Mouse (Mus musculus) right cerebral cortex, postnatal 4 days (tissue): ENCODE results near the gene Dhcr24.

ENCODE experiments used
- DNase-seq: peaks from one replicate; pipeline ENCODE4 v3.0.0-alpha.2; 2022

Dhcr24 gene

GRCm38 (mm10) chr4:106613105-106613504 is 52.3 kb downstream of the Dhcr24 start:
- DNase-seq = no peak

DNA sequence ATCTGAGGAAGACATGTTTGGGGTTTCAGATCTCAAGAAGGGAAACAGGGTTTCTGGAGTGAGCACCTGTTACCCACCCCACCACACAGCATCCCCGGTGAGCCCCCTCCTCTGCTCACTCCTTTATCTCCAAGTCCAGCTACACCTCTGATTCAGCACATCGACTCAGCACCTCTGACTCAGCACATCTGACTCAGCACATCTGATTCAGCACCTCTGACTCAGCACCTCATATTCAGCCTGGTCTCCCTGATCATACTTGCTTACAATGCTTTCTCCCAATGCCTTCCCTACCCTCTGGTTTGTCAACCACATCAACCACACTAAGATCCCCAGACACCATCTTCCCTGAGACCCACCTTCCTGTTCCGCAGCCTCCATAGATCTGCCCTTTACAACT is 52.7 kb downstream of the Dhcr24 start:
- no peak for DNase-seq

DNA sequence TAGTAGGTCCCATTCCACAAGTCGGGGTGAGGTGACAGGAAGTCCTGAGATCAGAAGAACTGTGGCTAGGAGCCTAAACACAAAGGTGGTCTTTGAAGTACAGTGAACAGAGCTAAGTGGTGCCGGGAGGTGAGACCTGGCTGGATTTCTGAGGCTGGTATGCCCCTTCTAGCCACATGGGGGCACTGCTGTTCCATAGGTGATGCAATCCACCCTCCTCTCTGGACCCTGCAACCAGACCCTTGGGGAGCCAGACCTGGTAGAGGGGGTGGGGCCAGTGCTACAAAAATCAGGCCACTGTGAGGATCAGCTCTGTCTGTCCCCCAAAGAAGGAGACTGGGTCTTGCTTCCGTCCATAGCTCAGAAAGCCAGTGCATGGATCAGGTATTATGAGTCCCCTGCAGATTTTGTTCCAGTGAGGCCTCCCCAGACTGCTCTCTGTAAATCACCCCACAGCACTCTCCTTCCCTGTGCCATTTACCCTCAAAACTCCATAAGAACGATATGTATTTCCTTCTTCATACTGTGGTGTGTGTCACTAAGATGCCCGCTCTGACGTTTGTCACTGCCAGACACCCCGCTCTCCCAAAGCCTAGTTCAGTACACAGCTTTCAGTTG is 53.5 kb downstream of the Dhcr24 start:
- DNase-seq = peak; percentile 76

- DNase-seq = no peak
Observed at GRCm38 (mm10) chr4:106614881-106615280, 54.0 kb downstream of the Dhcr24 start.

- DNase-seq = no peak
Observed at GRCm38 (mm10) chr4:106615637-106616036, 54.8 kb downstream of the Dhcr24 start.

GRCm38 (mm10) chr4:106617056-106617455 is 56.2 kb downstream of the Dhcr24 start, which contains the start of gene Lexm:
Lexm (minus strand) TSS chr4:106617241.
- DNase-seq = no peak

GRCm38 (mm10) chr4:106618898-106619297 is 58.1 kb downstream of the Dhcr24 start:
- DNase-seq = no peak

DNA sequence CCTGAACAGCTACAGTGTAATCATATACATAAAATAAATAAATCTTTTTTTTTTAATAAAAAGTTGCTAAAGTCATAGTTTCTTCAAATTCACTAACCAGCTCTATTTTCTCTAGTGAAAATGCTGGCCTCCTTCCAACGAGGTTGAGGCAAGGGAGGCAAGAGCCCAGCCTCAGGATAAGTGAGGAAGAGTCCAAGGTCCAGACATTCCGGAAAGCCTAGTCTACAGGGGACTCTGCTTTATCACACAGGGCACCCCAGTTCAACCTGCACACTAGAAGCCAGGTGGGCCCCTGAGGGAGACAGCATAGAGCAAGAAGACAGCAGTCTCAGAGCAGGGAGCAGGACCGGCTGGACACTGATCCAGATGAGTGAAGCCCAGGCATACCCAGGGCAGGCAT is 60.6 kb downstream of the Dhcr24 start:
- DNase-seq = no peak

GRCm38 (mm10) chr4:106622030-106622493 is 61.2 kb downstream of the Dhcr24 start, which contains the start of gene Ttc22:
Ttc22 (plus strand) TSS chr4:106622432.
- DNase-seq = no peak

- no peak for DNase-seq
Observed at GRCm38 (mm10) chr4:106622712-106623111, 61.9 kb downstream of the Dhcr24 start.

GRCm38 (mm10) chr4:106624271-106624670 is 63.4 kb downstream of the Dhcr24 start:
- no peak for DNase-seq

DNA sequence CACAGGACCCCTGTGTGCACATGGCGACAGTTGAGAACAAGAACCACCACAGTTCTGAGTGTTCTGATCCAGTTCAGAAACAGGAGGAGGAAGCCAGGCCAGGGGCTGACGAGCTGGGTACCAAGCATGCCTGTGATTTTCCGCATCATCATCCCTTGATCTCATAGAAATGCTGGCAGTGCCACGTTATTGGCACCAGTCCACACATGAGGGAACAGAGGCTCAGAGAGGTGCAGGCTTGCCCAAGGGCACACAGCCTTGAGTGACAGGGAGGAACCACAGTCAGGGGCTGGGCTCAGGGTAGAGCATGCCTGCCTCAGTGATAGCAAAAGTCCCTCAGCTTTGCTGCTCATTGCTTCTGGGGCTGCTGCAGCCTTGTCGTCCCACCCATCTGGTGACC is 67.0 kb downstream of the Dhcr24 start:
- DNase-seq = no peak

DNA sequence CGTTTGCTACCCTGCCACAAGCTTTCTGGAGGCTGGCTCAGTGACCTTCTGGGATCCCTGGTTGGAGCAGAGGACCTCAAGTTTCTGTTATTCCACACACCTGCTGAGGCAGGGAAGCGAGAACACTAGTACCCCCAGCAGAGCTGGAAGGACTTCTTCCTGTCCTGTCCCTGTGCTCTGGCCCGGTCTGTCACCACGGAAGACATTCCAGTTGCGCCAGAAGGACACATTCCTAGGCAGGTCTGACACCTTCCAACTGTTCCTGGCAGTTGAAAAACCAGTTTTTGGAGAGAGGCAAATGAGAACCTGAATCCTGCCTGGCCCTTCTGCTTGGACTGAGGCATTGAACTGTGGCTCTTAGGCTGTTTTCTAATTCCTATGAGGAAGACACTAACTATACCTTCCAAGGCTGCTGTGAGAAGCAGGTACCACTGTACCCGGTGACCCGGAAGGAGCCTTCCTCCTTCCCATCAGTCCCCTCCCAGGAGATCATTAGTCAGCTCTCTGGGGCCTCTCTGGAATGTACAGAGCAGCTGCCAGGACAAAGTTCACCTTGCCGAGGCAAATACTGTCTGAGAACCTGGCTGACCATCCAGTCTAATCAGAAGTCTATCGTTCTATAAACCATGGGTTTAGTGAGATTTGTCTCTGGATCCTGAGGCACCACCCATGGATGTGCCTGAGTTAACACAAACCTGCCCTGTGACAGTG is 68.0 kb downstream of the Dhcr24 start:
- no peak for DNase-seq

- no peak for DNase-seq
Observed at GRCm38 (mm10) chr4:106629374-106629773, 68.5 kb downstream of the Dhcr24 start.

DNA sequence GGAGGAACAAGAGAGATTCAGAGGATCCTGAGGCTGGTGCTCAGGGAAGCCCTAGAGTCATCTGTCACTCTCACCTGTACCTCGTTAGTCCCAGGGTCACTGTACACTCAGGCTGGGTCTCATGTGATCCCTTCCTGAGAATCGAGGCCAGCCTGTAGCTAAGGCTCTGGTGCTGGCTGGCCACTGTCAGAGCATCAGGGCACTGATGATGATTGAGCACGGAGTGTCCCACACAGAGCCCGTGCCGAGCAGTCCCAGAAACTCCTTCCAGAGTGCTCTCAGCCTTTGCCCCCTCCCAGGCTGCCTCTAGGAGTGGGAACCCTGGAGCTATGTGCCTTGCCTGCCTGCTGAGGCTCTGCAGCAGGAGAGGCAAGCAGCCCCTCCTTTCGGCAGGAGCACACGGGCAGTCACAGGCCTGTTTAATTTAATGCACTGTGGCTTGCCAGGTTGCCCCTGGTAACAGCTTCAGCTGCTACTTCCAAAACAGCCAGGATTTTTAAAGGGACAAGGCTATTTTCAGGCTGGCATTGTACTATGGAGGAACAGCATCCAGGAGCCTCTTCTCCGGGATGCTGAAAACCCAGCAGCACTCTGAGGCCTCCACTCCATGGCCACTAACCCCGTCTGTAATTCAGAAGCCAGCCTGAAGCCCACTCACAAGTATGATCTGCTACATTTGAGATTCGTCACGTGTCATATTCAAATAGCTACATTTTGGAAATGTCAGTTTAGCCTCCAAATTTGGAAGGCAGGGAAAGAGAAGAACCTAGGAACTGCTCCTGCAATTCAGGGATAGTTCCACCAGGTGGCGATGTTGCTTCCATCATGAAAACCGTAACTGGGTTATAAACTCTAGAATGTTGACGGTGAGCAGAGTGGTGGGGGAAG is 69.7 kb downstream of the Dhcr24 start:
- peak; percentile 85 for DNase-seq

DNA sequence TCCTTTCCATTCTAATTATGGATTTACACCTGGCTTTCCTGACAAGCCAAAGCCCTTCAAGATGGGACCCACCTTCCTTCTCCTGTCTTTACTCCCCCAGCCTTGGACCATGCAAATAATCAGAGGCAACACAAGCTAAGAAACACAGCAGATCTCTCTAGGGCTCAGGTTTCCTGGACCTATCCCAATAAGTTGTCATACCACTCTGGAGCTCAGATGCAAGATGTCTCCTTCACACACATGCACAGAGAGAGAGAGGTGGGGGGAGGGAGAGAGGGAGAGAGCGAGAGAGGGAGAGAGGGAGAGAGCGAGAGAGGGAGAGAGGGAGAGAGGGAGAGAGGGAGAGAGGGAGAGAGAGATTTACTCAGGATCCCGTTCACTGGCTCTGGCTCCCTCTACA is 71.5 kb downstream of the Dhcr24 start:
- DNase-seq = no peak

DNA sequence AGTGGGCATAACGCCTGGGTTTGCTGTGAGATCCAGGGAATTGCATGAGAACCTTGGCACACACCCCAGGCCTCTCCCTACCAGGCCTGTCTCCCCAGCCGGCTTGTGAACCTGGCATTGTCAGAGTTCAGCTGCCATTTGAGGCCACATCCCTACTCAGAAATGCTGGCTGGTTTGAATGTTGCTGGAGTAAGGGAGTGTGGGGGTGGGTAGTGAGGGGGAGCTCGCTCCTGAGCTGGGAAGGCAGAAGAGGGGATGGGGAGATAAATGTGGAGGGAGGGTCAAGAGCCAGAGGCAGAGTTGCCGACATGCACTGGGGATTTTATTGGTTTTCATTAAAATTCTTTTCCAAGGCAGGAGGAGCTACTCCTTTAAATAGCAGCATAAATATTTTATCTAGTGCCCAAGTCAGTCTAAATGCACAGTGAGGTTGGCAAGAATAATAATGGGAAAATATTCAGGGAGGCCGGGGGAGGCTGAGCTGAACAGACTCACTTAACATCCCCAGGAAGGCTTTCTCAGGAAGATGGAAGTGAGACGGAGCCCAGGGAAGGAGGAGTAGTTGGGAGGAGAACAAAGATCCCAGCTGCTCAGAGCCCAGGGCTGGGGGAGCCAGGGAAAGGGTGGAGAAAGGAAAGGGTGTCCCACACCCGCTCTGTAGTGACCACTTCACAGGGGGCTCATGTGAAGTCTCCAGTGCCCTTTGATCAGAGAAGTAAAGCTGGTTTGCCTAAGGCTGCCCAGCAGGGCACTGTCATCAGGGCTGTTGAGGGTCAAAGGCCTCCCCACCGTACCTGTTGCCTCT is 72.6 kb downstream of the Dhcr24 start:
- no peak for DNase-seq

DNA sequence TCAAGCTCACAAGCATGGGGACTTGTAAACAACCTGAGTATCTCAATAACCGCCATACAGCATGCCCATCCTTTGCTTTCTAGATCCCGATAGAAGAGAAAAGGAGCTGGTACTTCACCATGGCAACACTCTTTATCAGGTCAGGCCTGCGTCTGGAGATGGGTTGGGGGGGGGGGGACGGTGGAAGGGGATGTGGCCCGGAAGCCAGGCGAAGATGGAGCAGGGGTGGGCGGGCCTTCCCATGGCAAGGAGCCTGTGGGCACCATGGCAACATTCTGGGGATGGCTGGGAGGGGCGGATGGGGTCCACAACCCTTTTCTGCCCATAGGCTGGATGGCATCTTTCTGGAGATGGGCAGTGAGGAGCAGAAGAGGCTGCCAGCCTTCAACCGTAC is 73.2 kb downstream of the Dhcr24 start:
- peak; percentile 48 for DNase-seq
